Mouse (Mus musculus) neural tube, embryonic 11.5 days (tissue): ENCODE measurements around the gene Ntn1. TPM values are rescaled to one million over a fixed set of nuclear protein-coding genes. Genes with fewer than 3 reads are reported as not detected.

ENCODE experiments used
- ATAC-seq: fragments of 200-750 bp; cut with Nextera tagmentation; 2 replicates; pipeline ENCODE4 v1.8.0; 2017; ENCODE audit warnings: moderate number of reproducible peaks, mild to moderate bottlenecking, moderate TSS enrichment, moderate library complexity; ENCODE audit not compliant: insufficient read depth, low FRiP score, low TSS enrichment
- DNase-seq: peaks from one replicate; pipeline ENCODE4 v3.0.0-alpha.2; 2015; ENCODE audit warnings: low spot score
- H3K27ac ChIP-seq: fragments of 300-500 bp; sonication (generic); 2 replicates; pipeline ENCODE4 v1.5.1; 2014; ENCODE audit warnings: low read depth, mild to moderate bottlenecking, low read length
- H3K27me3 ChIP-seq: fragments of 300-500 bp; sonication (generic); 2 replicates; pipeline ENCODE4 v1.6.1; 2014; ENCODE audit warnings: mild to moderate bottlenecking, low read length, mixed read lengths; ENCODE audit not compliant: control insufficient read depth, insufficient read depth
- H3K36me3 ChIP-seq: fragments of 300-500 bp; sonication (generic); 2 replicates; pipeline ENCODE4 v1.6.1; 2014; ENCODE audit warnings: mild to moderate bottlenecking, low read length, moderate library complexity, mixed read lengths; ENCODE audit not compliant: control insufficient read depth, insufficient read depth
- H3K4me1 ChIP-seq: fragments of 300-500 bp; sonication (generic); 2 replicates; pipeline ENCODE4 v1.6.1; 2014; ENCODE audit warnings: low read length, mixed read lengths; ENCODE audit not compliant: control insufficient read depth, insufficient read depth
- H3K4me2 ChIP-seq: fragments of 300-500 bp; sonication (generic); 2 replicates; pipeline ENCODE4 v1.6.1; 2014; ENCODE audit warnings: low read depth, mild to moderate bottlenecking, moderate library complexity
- H3K4me3 ChIP-seq: fragments of 300-500 bp; sonication (generic); 2 replicates; pipeline ENCODE4 v1.5.1; 2014; ENCODE audit warnings: low read depth, low read length
- H3K9ac ChIP-seq: fragments of 300-500 bp; sonication (generic); 2 replicates; pipeline ENCODE4 v1.6.1; 2014; ENCODE audit warnings: mild to moderate bottlenecking, low read length
- H3K9me3 ChIP-seq: fragments of 300-500 bp; sonication (generic); 2 replicates; pipeline ENCODE4 v1.6.1; 2016; ENCODE audit warnings: low read length; ENCODE audit not compliant: control insufficient read depth
- WGBS: fragments of 180-500 bp; shearing (Covaris S2); extraction: QIAGEN DNeasy Blood & Tissue Kit; methylation state at CpG from one replicate; pipeline ENCODE4 v1.1.7; 2014; 5-methylcytosine and 5-hydroxymethylcytosine counted together
- polyA plus RNA-seq: library from polyadenylated mRNA; unstranded; fragments of >200 nt; fragmentation: Nextera tagmentation; extraction: Ambion mirVana; gene quantifications from 2 replicates; pipeline ENCODE4 v1.2.1, GENCODE M21; 2014

Gene Ntn1
- polyA plus RNA-seq, 1 experiment from 2014 or later: 10.0 TPM

DNA sequence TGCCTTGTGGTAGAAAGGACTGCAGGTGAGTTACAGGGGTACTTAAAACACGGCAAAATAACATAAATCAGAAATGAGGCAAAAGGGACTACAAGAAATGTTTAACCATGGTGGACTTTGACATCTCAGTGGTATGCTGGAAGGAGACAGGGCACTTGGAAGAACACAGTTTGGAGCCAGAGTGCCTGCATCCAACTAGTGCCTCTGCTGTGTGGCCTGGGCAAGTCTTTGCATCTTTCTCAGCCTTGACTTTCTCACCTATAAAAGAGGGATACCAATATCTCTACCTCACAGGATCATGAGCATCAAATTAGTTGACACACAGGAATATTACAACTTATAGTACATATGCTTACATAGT, 12.0 kb downstream of the Ntn1 start:
- WGBS: 8% methylated on average over 1 of the region's 1 CpGs
- Histone ChIP-seq H3K27ac (no peak overlapping the region), H3K9me3 (no peaks in the 10 kb centered on the region), H3K4me1 (peaks cover 14% of the 10 kb centered on the region), H3K4me3 (no peak overlapping the region), H3K9ac (no peak overlapping the region), H3K27me3 (peaks cover 56% of the 10 kb centered on the region), H3K4me2 (no peak overlapping the region), H3K36me3 (no peaks in the 10 kb centered on the region)
- ATAC-seq (no peak), DNase-seq (no peak)

DNA sequence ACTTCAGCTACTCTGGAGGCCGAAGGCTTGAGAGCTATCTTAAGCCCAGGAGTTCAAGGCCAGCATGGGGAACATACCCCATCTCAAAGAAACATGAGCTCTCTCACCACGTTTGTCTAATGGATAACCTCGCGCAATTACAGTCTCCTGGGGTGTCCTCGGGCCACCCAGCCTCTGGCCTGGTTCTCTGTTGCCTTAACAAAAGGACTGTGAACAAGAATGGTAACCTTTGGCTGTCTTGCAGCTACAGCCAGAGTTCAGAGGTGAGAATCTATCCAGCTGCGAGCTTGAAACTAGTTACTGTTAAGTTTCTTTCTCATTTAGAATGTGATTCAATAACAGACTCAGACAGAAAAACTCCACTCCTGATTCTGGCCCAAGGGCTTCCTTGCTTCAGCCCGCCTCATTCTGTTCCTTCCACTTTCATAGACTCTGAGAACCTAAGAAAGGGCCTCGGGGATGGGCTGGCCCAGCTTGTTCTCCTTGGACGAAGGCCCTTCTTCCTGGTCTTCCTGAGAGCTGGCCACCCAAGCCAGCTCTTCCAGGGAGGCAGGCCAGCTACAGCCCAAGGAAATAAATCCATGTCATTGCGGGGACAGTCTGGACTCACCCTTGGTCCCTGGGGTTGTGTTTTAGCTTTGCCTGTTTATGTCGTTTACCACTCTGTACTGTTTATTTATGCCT, 12.5 kb downstream of the Ntn1 start:
- 0 out of 2 replicates have a peak overlapping the region, but pooled peaks have one; percentile 67 for H3K4me3 ChIP-seq
- H3K9ac ChIP-seq: no peak overlapping the region
- no peaks in the 10 kb centered on the region for H3K9me3 ChIP-seq
- peaks cover 59% of the 10 kb centered on the region for H3K27me3 ChIP-seq
- no peaks in the 10 kb centered on the region for H3K36me3 ChIP-seq
- ATAC-seq: no peak
- H3K4me1 ChIP-seq: peaks cover 20% of the 10 kb centered on the region
- no peak overlapping the region for H3K27ac ChIP-seq
- 16% methylated on average over 11 of the region's 11 CpGs for WGBS
- H3K4me2 ChIP-seq: peak overlapping the region; percentile 96
- no peak for DNase-seq

DNA sequence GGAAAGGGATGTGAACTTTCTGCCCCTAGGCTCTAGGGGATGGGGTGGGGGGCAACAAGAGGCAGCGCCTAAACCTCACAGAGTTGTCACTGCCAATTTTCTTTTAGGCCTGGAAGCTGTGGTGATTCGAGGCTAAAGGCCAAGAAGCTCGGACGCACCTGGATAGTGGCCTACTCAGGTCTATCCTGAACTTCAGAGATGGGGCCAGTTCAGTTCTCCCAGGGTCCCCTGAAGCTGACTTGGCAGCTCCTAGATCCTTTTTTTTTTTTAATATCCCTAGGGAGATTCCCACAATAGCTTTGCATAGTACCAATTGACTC, 13.2 kb downstream of the Ntn1 start:
- peak overlapping the region; percentile 91 for H3K27ac ChIP-seq
- H3K4me1 ChIP-seq: peaks cover 21% of the 10 kb centered on the region
- H3K27me3 ChIP-seq: peaks cover 57% of the 10 kb centered on the region
- H3K36me3 ChIP-seq: no peaks in the 10 kb centered on the region
- no peak for ATAC-seq
- peak overlapping the region; percentile 67 for H3K4me3 ChIP-seq
- no peaks in the 10 kb centered on the region for H3K9me3 ChIP-seq
- peak overlapping the region; percentile 96 for H3K4me2 ChIP-seq
- DNase-seq: no peak
- WGBS: 17% methylated on average over 4 of the region's 4 CpGs
- H3K9ac ChIP-seq: peak overlapping the region; percentile 88

GRCm38 (mm10) chr11:68386589-68387440, 13.8 kb downstream of the Ntn1 start:
- Histone ChIP-seq H3K4me1 (peaks cover 21% of the 10 kb centered on the region), H3K4me3 (peak overlapping the region; percentile 67), H3K36me3 (no peaks in the 10 kb centered on the region), H3K27ac (peak overlapping the region; percentile 91), H3K9me3 (no peaks in the 10 kb centered on the region), H3K27me3 (peaks cover 52% of the 10 kb centered on the region), H3K4me2 (peak overlapping the region; percentile 96), H3K9ac (peak overlapping the region; percentile 88)
- DNase-seq (peak; percentile 85), ATAC-seq (peak; percentile 43)
- 1% methylated on average over 64 of the region's 90 CpGs for WGBS

DNA sequence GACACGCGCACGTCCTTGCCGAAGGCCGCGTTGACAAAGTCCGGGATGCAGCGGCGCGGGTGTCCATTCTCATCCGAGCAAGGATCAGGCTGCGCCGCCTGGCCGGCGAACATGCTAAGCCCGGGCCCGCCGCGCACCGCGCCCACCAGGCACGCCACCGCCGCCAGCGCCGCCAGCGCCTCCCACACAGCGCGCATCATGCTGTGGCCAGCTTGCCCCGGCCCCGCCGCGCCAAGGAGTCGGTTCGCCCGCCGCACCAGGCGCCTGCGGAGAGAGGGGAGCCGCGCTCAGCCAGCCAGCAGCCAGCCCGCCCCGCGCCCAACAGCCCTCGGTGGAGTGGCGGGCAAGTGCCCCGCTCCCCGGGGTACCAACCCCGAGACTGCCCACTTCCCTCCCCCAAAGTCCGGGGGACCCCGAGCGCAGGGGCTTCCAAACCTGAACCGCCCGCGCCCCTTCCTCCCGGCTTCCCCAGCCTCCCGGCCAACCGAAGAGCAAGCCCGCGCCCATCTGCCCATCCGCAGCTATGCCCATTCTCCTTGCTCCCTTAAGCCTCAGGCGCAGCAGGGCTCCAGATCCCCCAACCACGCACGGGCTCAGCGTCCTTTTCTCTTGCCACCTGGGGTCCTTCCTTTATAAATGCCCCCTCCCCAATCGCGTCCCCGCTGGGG, 14.6 kb downstream of the Ntn1 start:
- 0% methylated on average over 55 of the region's 68 CpGs for WGBS
- Histone ChIP-seq H3K9ac (peak overlapping the region; percentile 88), H3K9me3 (no peaks in the 10 kb centered on the region), H3K4me1 (peaks cover 21% of the 10 kb centered on the region), H3K4me3 (peak overlapping the region; percentile 67), H3K36me3 (no peaks in the 10 kb centered on the region), H3K4me2 (peak overlapping the region; percentile 96), H3K27me3 (peaks cover 51% of the 10 kb centered on the region), H3K27ac (peak overlapping the region; percentile 91)
- ATAC-seq: peak; percentile 39
- peak; percentile 57 for DNase-seq

- Histone ChIP-seq H3K9me3 (no peaks in the 10 kb centered on the region), H3K27ac (peak overlapping the region; percentile 91), H3K4me1 (peaks cover 17% of the 10 kb centered on the region), H3K36me3 (no peaks in the 10 kb centered on the region), H3K27me3 (peaks cover 43% of the 10 kb centered on the region), H3K4me3 (peak overlapping the region; percentile 67), H3K9ac (peak overlapping the region; percentile 88), H3K4me2 (peak overlapping the region; percentile 96)
- peak; percentile 70 for DNase-seq
- WGBS: under 1% methylated on average over 94 of the region's 94 CpGs
- 0 out of 2 replicates have a peak, but pooled peaks have one; percentile 6 for ATAC-seq
Measured at GRCm38 (mm10) chr11:68385021-68385821, 15.4 kb downstream of the Ntn1 start.

DNA sequence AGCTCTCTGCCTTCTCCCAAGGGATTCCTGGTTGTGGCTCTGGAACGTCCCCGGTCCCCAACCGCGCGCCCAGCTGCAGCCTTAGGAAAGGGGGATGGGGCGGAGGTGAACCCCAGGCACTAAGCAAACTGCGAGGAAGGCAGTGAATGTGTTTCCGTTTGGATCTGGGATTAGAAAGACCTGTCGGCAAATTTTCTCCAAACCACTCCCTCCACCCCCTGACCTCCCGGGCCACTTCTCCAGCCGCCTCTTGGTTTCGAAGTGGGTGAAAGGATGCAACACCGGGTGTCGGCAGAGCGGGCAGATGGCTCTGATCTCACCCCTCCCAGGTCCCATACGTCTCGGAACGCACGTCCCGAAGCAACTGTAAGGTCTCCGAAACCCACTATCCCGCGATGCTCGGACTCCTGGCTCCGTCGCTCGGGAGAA, 16.0 kb downstream of the Ntn1 start:
- ATAC-seq (no peak), DNase-seq (peak; percentile 58)
- Histone ChIP-seq H3K4me3 (peak overlapping the region; percentile 67), H3K27ac (peak overlapping the region; percentile 91), H3K9ac (peak overlapping the region; percentile 88), H3K4me1 (peaks cover 22% of the 10 kb centered on the region), H3K36me3 (no peaks in the 10 kb centered on the region), H3K9me3 (no peaks in the 10 kb centered on the region), H3K4me2 (peak overlapping the region; percentile 96), H3K27me3 (peaks cover 41% of the 10 kb centered on the region)
- WGBS: under 1% methylated on average over 27 of the region's 27 CpGs

GRCm38 (mm10) chr11:68384131-68384530, 16.5 kb downstream of the Ntn1 start:
- Histone ChIP-seq H3K9me3 (no peaks in the 10 kb centered on the region), H3K36me3 (no peaks in the 10 kb centered on the region), H3K27ac (no peak overlapping the region), H3K9ac (peak overlapping the region; percentile 88), H3K4me1 (peaks cover 26% of the 10 kb centered on the region), H3K4me2 (peak overlapping the region; percentile 96), H3K27me3 (peaks cover 41% of the 10 kb centered on the region), H3K4me3 (peak overlapping the region; percentile 67)
- 4% methylated on average over 12 of the region's 12 CpGs for WGBS
- no peak for DNase-seq
- ATAC-seq: no peak
